Mouse (Mus musculus): ENCODE data around the gene Cd274.

DNA sequence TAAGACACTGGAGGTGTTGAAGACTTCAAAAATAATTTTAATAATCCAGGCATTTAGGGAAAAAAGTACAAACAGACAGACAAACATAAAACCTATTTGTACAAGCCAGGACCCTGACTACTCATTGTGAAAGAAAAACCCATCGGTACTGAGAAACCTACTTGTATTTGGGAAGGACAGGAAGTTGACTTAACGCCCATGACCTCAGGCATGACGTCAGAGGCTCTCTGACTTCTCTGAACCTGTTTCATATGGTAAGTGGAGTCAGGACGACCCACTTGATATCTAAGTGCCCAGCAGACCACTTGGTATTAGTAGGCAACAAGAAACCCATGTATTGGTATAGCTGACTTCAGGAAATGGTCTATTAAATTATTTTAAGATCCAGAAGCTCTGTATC, 24.0 kb downstream of the Cd274 start:
- TF ChIP-seq POLR2A (IDR thresholded peaks at IDR 0.05; ENCODE audit: borderline replicate concordance, extremely low read depth, low read depth, low read length) (no peak), CTCF (IDR thresholded peaks at IDR 0.05; ENCODE audit: insufficient read depth, low read length) (no peak)

All from lung, adult 2 months (tissue).